ENCODE assay signal across 27 mouse cellular contexts in the genomic region with DNA sequence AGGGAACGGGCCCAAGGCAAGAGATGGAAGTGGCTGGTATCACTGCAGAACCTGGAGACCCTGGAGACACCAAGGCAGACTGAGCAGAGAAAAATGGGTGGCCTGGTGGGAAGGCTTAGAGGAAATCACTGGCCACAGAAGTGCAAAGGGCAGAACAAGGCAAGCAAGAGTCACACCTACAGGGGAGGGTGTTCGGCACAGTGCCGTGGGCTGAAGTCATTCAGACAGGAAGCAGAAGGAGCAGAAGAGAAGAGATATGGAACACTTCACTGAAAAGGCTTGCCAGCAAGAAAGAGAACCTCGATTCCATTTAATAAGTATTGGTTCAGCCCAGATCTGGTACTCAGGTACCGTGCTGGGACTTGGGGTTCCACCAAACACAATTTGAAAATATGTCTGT.
DNase-seq lines count a peak whose midpoint lies in the region; ATAC-seq lines count a peak whose summit lies in the region.
"Had no signal": no experiment of that assay in that cellular context is flagged by ENCODE, and none has a peak within 500 bp of the region (broad histone marks: within the 10 kb centered on the region; RNA-seq: fewer than 3 reads in every experiment).

No protein-coding gene starts in this region.

- H3K27me3 ChIP-seq in megakaryocyte, embryonic 14.5 days (replicated peaks): no peaks in the 10 kb centered on the region
- H3K27me3 ChIP-seq in kidney, embryonic 16.5 days (ENCODE audit: insufficient read depth, low read length): no peaks in the 10 kb centered on the region
- H3K27me3 ChIP-seq: CH12.LX; embryonic facial prominence, embryonic 12.5 days; forebrain, embryonic 13.5 days; forebrain, embryonic 15.5 days; Patski had no signal

- ATAC-seq in common myeloid progenitor, adult 5-6 weeks (replicated peaks; ENCODE audit: low read depth, poor library complexity, severe bottlenecking): peak; percentile 93
- no peak for ATAC-seq in kidney, embryonic 16.5 days (ENCODE audit: low FRiP score, low TSS enrichment)
- ATAC-seq: activated CD4-positive, CD25-positive, alpha-beta regulatory T cell, adult 4 months; CD4-positive, CD25-positive, alpha-beta regulatory T cell, adult 4 months; forebrain, embryonic 13.5 days; forebrain, embryonic 15.5 days; forebrain, postnatal 0 days; Patski had no signal

- no peak overlapping the region for H3K27ac ChIP-seq in kidney, embryonic 16.5 days (ENCODE audit: low read length)
- H3K27ac ChIP-seq: embryonic facial prominence, embryonic 10.5 days; embryonic facial prominence, embryonic 12.5 days; forebrain, embryonic 13.5 days; forebrain, embryonic 15.5 days had no signal

- 47% methylated on average over 5 of the region's 5 CpGs for WGBS in large intestine, adult 2 months
- 73% methylated on average over 5 of the region's 5 CpGs for WGBS in kidney, embryonic 16.5 days

- no peak overlapping the region for H3K9ac ChIP-seq in kidney, embryonic 16.5 days (replicated peaks; ENCODE audit: low read length)
- H3K9ac ChIP-seq: embryonic facial prominence, embryonic 12.5 days; forebrain, embryonic 13.5 days; forebrain, embryonic 15.5 days; forebrain, postnatal 0 days had no signal

- H3K4me1 ChIP-seq in megakaryocyte, embryonic 14.5 days: peaks cover 84% of the 10 kb centered on the region
- no peaks in the 10 kb centered on the region for H3K4me1 ChIP-seq in kidney, embryonic 16.5 days (ENCODE audit: insufficient read depth, low read length)
- H3K4me1 ChIP-seq: embryonic facial prominence, embryonic 12.5 days had no signal

- H3K4me2 ChIP-seq in kidney, embryonic 16.5 days (replicated peaks; ENCODE audit: low read depth, low read length): no peak overlapping the region
- H3K4me2 ChIP-seq: embryonic facial prominence, embryonic 12.5 days; forebrain, embryonic 13.5 days; forebrain, embryonic 15.5 days had no signal

- peak overlapping the region; percentile 69 for H3K4me3 ChIP-seq in megakaryocyte, embryonic 14.5 days (replicated peaks)
- H3K4me3 ChIP-seq in kidney, embryonic 16.5 days (ENCODE audit: low read length): no peak overlapping the region
- H3K4me3 ChIP-seq: embryonic facial prominence, embryonic 10.5 days; embryonic facial prominence, embryonic 12.5 days; forebrain, embryonic 13.5 days; forebrain, embryonic 15.5 days had no signal

- H3K36me3 ChIP-seq in megakaryocyte, embryonic 14.5 days (replicated peaks; ENCODE audit: low read length): peaks cover 2% of the 10 kb centered on the region
- H3K36me3 ChIP-seq in kidney, embryonic 16.5 days (ENCODE audit: insufficient read depth, low read length): no peaks in the 10 kb centered on the region
- H3K36me3 ChIP-seq: embryonic facial prominence, embryonic 10.5 days; embryonic facial prominence, embryonic 12.5 days; forebrain, embryonic 15.5 days; G1E had no signal

- DNase-seq in 416B (ENCODE audit: low read depth): peak; percentile 8
- peak; percentile 21 for DNase-seq in large intestine, adult 2 months (ENCODE audit: low read depth, low spot score)
- DNase-seq in cerebellum, adult 8-10 months: no peak
- DNase-seq in layer of hippocampus, adult 8-10 months (ENCODE audit: low spot score in 2 of 2): no peak
- DNase-seq in ovary, adult 18-20 months (ENCODE audit: low spot score): no peak
- DNase-seq: adrenal gland, adult 8-10 months; adrenal gland, postnatal 14 days; adrenal gland, postnatal 36 days; B cell, adult 2 months; cerebellum, adult 11-12 months; cerebellum, adult 2 months; cerebellum, adult 9-11 months; cerebellum, postnatal 14 days; cerebellum, postnatal 36 days; forebrain, postnatal 0 days had no signal

- H3K9me3 ChIP-seq in megakaryocyte, embryonic 14.5 days: no peaks in the 10 kb centered on the region
- no peaks in the 10 kb centered on the region for H3K9me3 ChIP-seq in kidney, embryonic 16.5 days (ENCODE audit: low read length)
- H3K9me3 ChIP-seq: embryonic facial prominence, embryonic 10.5 days; embryonic facial prominence, embryonic 12.5 days; forebrain, embryonic 13.5 days; forebrain, embryonic 15.5 days had no signal

Comparison
In these comparisons a context has a peak if more than half of its experiments do, and no peak if none do; other contexts are left out.
1. DNase-seq: peak in 416B (single experiment) and large intestine, adult 2 months (single experiment); none in cerebellum, adult 8-10 months (single experiment), layer of hippocampus, adult 8-10 months (0 of 2) and ovary, adult 18-20 months (single experiment).